Mouse (Mus musculus): Measurements from ENCODE around the gene Abhd12.
"Not testable (repeated sequence)": the region's sequence is repeated elsewhere in the genome, so short reads cannot be mapped to it uniquely, and the experiment has no call there.

Abhd12 gene

GRCm38 (mm10) chr2:150904272-150904935, at the start of gene Abhd12:
Gene Abhd12 (minus strand): TSS chr2:150904741.
- DNase-seq (ENCODE audit: low read depth, low spot score), result peak; percentile 97

GRCm38 (mm10) chr2:150951201-150951600, 46.7 kb upstream of the Abhd12 start:
- no peak for DNase-seq (ENCODE audit: low read depth, low spot score)

DNA sequence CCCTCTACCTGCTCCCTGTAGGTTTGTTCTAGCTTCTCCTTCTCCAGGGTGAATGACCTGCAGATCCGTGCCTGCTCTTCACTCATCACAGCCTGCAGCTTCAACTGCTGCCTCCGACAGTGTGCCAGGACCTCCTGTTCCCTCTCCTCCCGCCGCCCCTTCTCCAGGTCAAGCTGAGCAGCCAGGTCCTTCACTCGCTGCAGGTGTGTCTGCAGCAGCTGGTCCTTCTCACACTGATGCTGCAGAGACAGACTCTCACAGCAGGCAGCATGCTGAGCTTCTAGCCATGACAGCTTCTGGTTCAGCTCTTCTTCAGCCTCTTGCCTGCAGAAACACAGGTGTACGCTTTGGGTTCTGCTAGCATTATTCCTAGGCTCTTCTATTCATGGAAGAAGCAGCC, 45.5 kb upstream of the Abhd12 start:
- no peak for DNase-seq (ENCODE audit: low read depth, low spot score)

- no peak for DNase-seq (ENCODE audit: low read depth, low spot score)
Observed at GRCm38 (mm10) chr2:150949652-150950051, 45.1 kb upstream of the Abhd12 start.

- no peak for DNase-seq (ENCODE audit: low read depth, low spot score)
Observed at GRCm38 (mm10) chr2:150948786-150949185, 44.2 kb upstream of the Abhd12 start.

GRCm38 (mm10) chr2:150947880-150948611, 43.5 kb upstream of the Abhd12 start:
- not testable (repeated sequence) for DNase-seq (ENCODE audit: low read depth, low spot score)

GRCm38 (mm10) chr2:150947341-150947740, 42.8 kb upstream of the Abhd12 start:
- not testable (repeated sequence) for DNase-seq (ENCODE audit: low read depth, low spot score)

DNA sequence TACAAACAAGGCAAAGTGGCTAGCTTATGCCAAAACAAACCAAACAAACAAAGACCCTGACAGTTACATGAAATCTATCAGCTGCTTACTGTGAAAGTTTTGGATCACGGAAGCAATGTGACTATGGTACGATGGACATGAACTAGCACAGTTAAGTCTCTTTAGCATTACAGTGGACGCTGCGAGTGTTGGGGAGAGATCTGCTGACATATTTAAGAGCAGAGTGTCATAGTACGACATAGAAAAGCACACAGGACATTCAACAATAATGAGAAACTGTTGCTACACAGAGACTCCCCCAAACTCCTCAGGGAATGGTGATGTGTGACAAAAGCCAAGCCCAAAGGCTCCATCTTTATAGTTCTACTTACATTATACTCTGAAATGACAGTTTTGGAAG, 39.5 kb upstream of the Abhd12 start:
- no peak for DNase-seq (ENCODE audit: low read depth, low spot score)

- no peak for DNase-seq (ENCODE audit: low read depth, low spot score)
Observed at GRCm38 (mm10) chr2:150934659-150935058, 30.1 kb upstream of the Abhd12 start.

DNA sequence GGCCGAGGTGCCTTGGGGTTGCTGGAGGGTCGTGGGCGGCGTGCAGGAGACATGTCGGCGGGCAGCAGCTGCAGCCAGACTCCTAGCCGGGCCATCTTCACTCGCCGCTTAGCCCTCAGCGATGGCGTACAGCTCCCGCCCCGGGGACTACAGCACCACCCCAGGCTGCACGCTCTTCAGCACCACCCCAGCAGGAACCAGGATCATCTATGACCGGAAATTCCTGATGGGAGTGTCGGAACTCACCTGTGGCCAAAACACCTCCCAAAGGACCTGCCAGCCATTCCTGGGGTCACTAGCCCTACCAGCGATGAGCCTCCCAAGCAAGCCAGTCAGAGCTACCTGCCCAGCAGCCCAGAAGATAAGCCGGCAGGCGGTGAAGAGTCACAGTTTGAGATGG, 28.9 kb upstream of the Abhd12 start:
- DNase-seq (ENCODE audit: low read depth, low spot score), result no peak

- DNase-seq (ENCODE audit: low read depth, low spot score), result no peak
Observed at GRCm38 (mm10) chr2:150930806-150931205, 26.3 kb upstream of the Abhd12 start.

DNA sequence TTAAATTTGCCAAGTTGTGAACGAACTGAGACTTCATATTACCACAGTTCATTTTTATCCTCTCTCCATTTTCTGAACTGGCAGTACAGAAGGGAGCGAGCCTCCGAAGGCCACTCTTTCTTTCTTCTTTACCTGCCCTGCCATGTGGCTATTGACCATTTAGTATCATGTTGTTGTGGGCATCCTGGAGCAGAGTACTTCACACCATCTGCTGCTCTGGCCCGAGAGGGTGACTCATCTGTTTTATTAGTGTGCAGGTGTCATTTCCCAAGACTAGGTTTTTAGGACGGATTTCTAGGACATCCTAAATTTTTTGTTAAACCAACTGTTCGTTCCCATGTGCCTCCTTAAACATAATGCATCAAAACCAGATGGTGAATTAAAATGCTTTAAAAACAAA, 24.6 kb upstream of the Abhd12 start:
- DNase-seq (ENCODE audit: low read depth, low spot score), result no peak

DNA sequence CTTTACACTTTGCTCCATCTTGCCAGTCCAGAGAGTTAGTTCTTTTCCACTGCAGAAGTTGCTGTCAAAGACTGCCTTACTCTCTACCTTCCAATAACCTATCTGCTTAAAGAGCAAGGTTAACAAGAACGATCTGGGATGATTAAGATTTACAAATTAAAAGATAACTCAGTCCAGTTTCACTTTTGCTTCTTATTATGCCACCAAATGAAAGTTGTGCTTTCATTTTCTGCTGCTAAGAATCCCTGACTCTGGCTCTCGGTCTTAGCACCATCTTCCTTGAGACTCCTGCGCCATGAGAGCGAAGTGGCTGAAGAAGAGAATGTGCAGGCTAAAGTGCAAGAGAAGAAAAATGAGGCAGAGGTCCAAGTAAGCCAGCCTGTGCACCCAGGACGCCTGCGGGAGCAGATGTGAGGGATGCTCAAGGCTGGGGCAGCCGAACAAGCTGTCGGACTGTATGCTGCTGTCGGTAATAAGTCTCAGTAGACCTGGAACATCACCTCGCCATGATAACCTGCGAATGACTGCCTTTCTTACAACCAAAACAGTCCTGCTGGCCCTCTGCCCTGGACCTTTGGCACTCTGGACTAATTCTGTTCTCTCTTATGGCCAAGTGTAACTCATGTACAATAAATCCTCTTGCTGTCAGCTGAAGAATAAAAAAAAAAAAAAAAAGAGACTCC, 22.6 kb upstream of the Abhd12 start:
- peak; percentile 20 for DNase-seq (ENCODE audit: low read depth, low spot score)

GRCm38 (mm10) chr2:150923505-150923904, 19.0 kb upstream of the Abhd12 start:
- DNase-seq (ENCODE audit: low read depth, low spot score), result no peak

- no peak for DNase-seq (ENCODE audit: low read depth, low spot score)
Observed at GRCm38 (mm10) chr2:150923026-150923425, 18.5 kb upstream of the Abhd12 start.

DNA sequence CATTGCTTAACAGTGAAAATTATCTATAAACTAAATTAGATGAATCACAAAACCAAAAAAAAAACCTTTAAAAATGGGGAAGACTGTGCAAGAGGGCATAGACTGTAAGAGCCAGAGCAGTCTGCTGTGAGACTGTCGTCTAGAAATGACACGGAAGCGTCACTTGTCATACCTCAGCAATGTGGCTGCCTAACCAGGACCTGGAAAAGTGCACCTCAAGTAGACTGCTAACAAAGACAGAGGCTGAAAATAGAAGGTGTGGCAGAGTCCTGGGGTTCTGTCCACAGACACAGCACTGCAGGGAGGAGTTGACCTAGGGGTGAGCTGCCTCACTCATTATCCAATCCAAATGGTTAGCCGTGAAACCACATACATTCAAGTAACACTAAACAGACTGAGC, 17.6 kb upstream of the Abhd12 start:
- no peak for DNase-seq (ENCODE audit: low read depth, low spot score)

GRCm38 (mm10) chr2:150921697-150922096, 17.2 kb upstream of the Abhd12 start:
- DNase-seq (ENCODE audit: low read depth, low spot score), result no peak

GRCm38 (mm10) chr2:150920543-150920942, 16.0 kb upstream of the Abhd12 start:
- DNase-seq (ENCODE audit: low read depth, low spot score), result no peak

DNA sequence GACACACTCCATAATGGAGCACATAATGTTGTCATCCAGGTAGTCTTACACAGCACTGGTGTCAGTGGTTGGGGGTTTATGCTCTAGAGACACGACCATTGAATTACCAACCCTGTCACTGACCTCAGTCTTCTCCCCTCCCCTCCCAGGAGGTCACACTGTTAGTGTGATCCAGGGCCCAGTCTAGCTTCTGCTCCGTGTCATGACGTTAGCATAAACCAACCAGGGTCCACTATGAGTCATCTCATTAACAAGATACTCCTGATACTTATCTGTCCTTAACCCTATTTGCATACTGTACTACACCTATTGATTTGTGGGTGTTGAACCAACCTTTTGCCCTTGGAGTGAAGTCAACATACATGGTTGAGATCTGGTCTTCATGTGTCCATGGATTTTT, 14.2 kb upstream of the Abhd12 start:
- DNase-seq (ENCODE audit: low read depth, low spot score), result peak; percentile 57

- DNase-seq (ENCODE audit: low read depth, low spot score), result no peak
Observed at GRCm38 (mm10) chr2:150915786-150916185, 11.2 kb upstream of the Abhd12 start.

- peak; percentile 27 for DNase-seq (ENCODE audit: low read depth, low spot score)
Observed at GRCm38 (mm10) chr2:150914781-150915515, 10.4 kb upstream of the Abhd12 start.

DNA sequence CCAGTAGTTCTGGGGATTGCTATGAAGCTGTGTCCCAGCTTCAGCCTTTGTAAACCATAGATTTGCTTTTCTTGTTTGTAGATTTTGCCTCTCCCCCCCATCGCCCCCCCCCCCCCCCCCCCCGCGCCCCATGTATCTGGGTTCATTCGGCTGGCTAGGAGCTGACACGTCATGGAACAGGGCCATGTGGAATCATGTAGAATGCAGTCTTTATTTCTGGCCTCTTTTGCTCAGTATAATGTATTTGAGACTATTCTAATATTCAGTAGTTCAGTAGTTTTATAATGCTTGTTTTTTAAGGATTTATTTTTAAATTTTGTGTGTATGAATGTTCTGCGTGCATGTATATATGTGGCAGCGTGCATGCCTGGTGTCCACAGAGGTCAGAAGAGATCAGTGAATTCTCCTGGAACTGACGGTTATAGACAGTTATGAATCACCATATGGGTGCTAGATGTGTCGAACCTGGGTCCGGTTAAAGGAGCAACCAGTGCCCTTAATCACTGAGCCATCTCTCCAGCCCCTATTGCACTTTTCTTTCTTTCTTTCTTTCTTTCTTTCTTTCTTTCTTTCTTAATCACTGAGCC, 5.8 kb upstream of the Abhd12 start:
- peak; percentile 54 for DNase-seq (ENCODE audit: low read depth, low spot score)
